Mouse (Mus musculus) small intestine, adult 2 months (tissue): ENCODE results near the gene Klhl32. TPM values are rescaled to one million over a fixed set of nuclear protein-coding genes. Genes with fewer than 3 reads are reported as not detected.

Experiments
- H3K27ac ChIP-seq: fragments of 200-500 bp; 2 replicates; pipeline ENCODE4 v1.5.1; 2012; ENCODE audit warnings: low read depth, low read length, control low read depth, inconsistent platforms; ENCODE audit not compliant: insufficient read depth
- H3K27me3 ChIP-seq: fragments of 200-500 bp; 2 replicates; pipeline ENCODE4 v1.6.1; 2012; ENCODE audit warnings: mild to moderate bottlenecking, moderate library complexity, low read length, inconsistent platforms; ENCODE audit not compliant: control insufficient read depth, insufficient read depth
- H3K36me3 ChIP-seq: fragments of 200-500 bp; 2 replicates; pipeline ENCODE4 v1.6.1; 2012; ENCODE audit warnings: mild to moderate bottlenecking, low read length, control low read depth, inconsistent platforms; ENCODE audit not compliant: control insufficient read depth, insufficient read depth
- H3K4me1 ChIP-seq: fragments of 200-500 bp; 2 replicates; pipeline ENCODE4 v1.6.1; 2012; ENCODE audit warnings: low read length, inconsistent platforms, mixed read lengths; ENCODE audit not compliant: control insufficient read depth, insufficient read depth, insufficient read length
- H3K4me3 ChIP-seq: fragments of 200-500 bp; 2 replicates; pipeline ENCODE4 v1.5.1; 2012; ENCODE audit warnings: low read depth, mild to moderate bottlenecking, control low read depth, inconsistent platforms, low read length, moderate library complexity
- CTCF ChIP-seq: fragments of 200-500 bp; IDR thresholded peaks from 2 replicates; pipeline ENCODE4 v1.5.1; 2012; ENCODE audit warnings: low read depth, mild to moderate bottlenecking, control low read depth, inconsistent platforms, low read length, moderate library complexity, mixed read lengths; ENCODE audit not compliant: insufficient replicate concordance, insufficient read length; ENCODE audit errors: extremely low read depth
- POLR2A ChIP-seq: fragments of 200-500 bp; IDR thresholded peaks from 2 replicates; pipeline ENCODE4 v1.6.1; 2012; ENCODE audit warnings: low read depth, mild to moderate bottlenecking, control low read depth, inconsistent platforms, low read length, moderate library complexity
- WGBS: fragments of 180-500 bp; shearing (Covaris S2); methylation state at CpG from one replicate; pipeline ENCODE4 v1.1.7; 2018; 5-methylcytosine and 5-hydroxymethylcytosine counted together
- polyA plus RNA-seq: library from polyadenylated mRNA; depleted of rRNA; stranded (reverse); fragments of >200 nt; gene quantifications from 2 replicates; pipeline ENCODE4 v1.2.3, GENCODE M21; 2012

The Klhl32 gene
- polyA plus RNA-seq, 1 experiment = 0.52 TPM

DNA sequence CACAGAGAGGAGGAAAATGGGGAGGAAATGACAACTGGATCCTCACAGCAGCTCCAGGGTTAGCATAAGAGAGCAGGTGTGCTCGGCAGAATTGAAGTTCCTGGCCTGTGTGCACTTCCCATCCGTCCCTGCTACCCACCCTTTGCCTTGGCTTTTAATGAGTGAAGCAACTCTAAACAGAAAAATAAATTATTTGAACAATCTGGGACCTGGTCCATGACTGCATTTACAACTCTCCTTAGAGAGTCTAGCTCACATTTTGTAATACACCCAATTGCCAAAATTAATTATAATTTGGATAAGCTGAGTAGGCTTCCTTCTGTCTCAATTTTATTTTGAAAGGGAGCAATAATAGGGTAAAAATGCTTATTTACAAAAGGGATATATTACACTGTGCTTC lies 49.6 kb downstream of the Klhl32 start:
- H3K27me3 ChIP-seq = no peaks in the 10 kb centered on the region
- H3K4me3 ChIP-seq = no peak overlapping the region
- no peaks in the 10 kb centered on the region for H3K4me1 ChIP-seq
- WGBS = 49% methylated on average over 2 of the region's 2 CpGs
- H3K36me3 ChIP-seq = no peaks in the 10 kb centered on the region
- H3K27ac ChIP-seq = no peak overlapping the region
- TF ChIP-seq POLR2A = no peak
- TF ChIP-seq CTCF = no peak

DNA sequence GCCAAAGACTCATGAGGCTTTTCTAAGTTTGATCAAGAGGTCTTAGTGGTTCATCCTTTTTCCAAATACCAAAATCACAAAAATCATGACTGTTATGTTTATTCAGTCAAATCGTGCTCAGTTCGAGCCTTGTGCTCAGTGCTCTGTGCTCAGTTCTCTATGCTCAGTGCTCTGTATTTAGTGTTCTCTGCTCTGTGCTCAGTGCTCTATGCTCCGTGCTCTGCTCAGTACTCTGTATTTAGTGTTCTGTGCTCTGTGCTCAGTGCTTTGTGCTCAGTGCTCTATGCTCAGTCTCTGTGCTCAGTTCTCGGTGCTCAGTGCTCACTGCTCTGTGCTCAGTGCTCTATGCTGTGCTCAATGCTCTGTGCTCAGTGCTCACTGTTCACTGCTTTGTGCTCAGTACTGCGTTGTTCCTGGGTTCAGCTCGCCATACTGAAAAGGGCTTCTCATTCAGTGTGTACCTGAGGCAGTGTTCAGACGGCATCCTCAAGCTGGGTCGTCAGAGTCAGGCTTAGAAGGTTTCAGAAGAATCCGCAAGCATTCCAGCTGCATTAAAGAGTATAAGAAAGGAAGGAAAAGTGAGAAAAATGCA lies 50.5 kb downstream of the Klhl32 start:
- Histone ChIP-seq H3K4me1 (no peaks in the 10 kb centered on the region), H3K27me3 (no peaks in the 10 kb centered on the region), H3K27ac (no peak overlapping the region), H3K36me3 (no peaks in the 10 kb centered on the region), H3K4me3 (no peak overlapping the region)
- TF ChIP-seq CTCF (no peak), POLR2A (no peak)
- 88% methylated on average over 9 of the region's 9 CpGs for whole genome bisulfite sequencing

DNA sequence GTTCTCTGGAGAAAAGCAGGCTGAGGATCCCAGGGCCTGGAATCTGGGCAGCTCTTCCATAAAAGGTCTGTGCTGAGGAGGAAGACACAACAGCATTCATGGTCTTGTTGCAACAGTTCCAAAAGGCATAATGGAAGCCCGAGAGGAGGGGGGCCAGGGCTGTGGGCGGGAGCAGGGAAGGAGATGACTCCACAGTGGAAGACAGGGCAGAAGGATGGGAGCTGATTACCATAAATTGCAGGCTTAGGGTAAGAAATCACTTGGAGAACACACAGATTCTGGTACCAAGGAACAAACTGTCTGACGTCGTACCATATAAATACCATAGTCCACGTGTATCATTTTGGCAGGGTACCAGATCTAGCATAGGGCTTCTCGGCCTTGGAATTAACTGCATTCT lies 51.9 kb downstream of the Klhl32 start:
- Histone ChIP-seq H3K27me3 (no peaks in the 10 kb centered on the region), H3K4me1 (no peaks in the 10 kb centered on the region), H3K4me3 (no peak overlapping the region), H3K36me3 (no peaks in the 10 kb centered on the region), H3K27ac (no peak overlapping the region)
- WGBS = 70% methylated on average over 6 of the region's 6 CpGs
- TF ChIP-seq POLR2A (no peak), CTCF (no peak)

DNA sequence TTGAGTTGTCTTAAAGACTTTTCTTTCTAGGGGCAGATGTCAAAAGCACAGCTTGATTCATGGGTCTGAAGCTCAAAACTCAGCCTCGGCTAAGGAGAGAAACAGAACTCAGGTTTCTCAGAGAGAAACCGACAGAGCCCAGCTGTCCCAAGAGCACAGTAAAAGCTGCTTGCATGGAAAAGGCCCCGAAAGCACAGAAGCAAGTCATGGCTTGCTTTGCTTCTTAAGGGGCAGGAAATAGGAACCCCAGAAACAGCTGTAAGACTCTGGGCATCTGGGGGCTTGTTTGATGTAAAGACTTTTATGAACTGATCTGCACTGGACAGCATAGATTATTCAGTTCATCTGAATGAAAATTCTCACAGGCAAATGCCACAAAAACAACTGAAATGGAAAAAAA lies 53.1 kb downstream of the Klhl32 start:
- Histone ChIP-seq H3K27me3 (no peaks in the 10 kb centered on the region), H3K4me3 (no peak overlapping the region), H3K27ac (no peak overlapping the region), H3K4me1 (no peaks in the 10 kb centered on the region), H3K36me3 (no peaks in the 10 kb centered on the region)
- 75% methylated on average over 3 of the region's 3 CpGs for WGBS
- TF ChIP-seq CTCF (no peak), POLR2A (no peak)

DNA sequence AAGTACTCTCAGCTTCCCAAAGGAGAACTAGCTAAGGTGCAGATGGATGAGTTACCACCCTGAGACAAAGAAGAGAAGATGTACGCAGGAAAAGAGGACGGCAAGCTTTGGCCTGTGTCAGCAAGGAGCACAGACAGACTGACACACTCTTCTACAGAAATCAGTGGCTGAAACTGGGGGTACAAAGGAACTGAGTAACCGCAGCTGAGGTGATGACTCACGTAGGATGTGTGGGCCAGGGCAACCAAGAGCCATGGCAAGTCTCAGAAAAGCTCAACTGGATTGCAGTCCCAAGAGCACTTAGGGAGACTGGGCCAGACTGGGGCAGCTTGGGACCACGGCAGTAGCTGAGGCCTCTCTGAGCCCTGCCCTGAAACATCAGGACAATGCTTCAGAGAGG lies 53.6 kb downstream of the Klhl32 start:
- Histone ChIP-seq H3K36me3 (no peaks in the 10 kb centered on the region), H3K4me1 (no peaks in the 10 kb centered on the region), H3K27me3 (no peaks in the 10 kb centered on the region), H3K27ac (no peak overlapping the region), H3K4me3 (no peak overlapping the region)
- TF ChIP-seq POLR2A (no peak), CTCF (no peak)
- 87% methylated on average over 5 of the region's 5 CpGs for WGBS

DNA sequence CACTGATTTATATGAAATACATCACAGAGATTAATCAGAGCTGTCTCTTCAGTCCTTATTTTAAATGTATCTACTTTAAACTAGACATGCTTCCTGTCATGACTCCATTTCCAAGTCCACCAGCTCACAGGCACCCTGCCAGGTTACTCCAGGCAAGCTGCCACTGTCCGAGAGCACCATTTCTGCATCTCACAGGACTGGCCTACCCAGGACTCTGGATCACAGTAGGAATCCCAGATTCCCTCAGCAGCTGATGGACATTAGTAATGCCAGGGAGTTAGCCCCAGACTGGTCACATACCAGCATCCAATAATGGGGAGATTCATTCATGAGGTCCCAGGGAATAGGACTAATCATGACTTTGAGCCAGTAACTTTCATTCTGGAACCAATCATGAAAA lies 54.7 kb downstream of the Klhl32 start:
- H3K36me3 ChIP-seq = no peaks in the 10 kb centered on the region
- TF ChIP-seq CTCF = no peak
- no peak for TF ChIP-seq POLR2A
- H3K4me3 ChIP-seq = no peak overlapping the region
- no peaks in the 10 kb centered on the region for H3K27me3 ChIP-seq
- no peaks in the 10 kb centered on the region for H3K4me1 ChIP-seq
- H3K27ac ChIP-seq = no peak overlapping the region
- 71% methylated on average over 1 of the region's 1 CpGs for WGBS

DNA sequence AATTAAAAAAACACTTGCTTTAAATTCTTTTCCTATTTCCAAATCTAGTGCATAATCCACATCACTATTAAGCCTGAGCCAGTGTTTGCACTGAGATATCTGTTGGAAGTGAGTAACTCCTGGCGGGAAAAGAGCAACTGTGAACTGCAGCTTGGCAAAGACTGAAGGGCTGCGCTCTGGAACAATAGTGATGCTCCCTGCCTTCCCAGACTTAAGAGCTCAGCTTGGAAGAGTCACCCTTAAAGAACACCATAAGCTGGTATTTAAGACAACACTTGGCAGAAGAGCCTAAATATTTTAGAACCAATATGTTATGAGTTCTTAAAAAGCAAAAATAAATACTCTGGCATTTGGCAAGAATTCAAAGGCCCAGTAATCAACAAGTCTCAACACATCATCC lies 55.7 kb downstream of the Klhl32 start:
- no peak for TF ChIP-seq CTCF
- TF ChIP-seq POLR2A = no peak
- Histone ChIP-seq H3K4me1 (no peaks in the 10 kb centered on the region), H3K27me3 (no peaks in the 10 kb centered on the region), H3K36me3 (no peaks in the 10 kb centered on the region), H3K4me3 (no peak overlapping the region), H3K27ac (no peak overlapping the region)
- 69% methylated on average over 2 of the region's 2 CpGs for WGBS
